Mouse (Mus musculus): Measurements from ENCODE around the gene Pga5. TPM values are rescaled to one million over a fixed set of nuclear protein-coding genes. Genes with fewer than 3 reads are reported as not detected.

Gene Pga5
- total RNA-seq, 2 experiments from 2014 or later, result not detected

- no peak for ATAC-seq (replicated peaks; ENCODE audit: low FRiP score, poor library complexity, severe bottlenecking)
These were observed 29.4 kb upstream of the Pga5 start for GRCm38 (mm10) chr19:10707087-10707875.

DNA sequence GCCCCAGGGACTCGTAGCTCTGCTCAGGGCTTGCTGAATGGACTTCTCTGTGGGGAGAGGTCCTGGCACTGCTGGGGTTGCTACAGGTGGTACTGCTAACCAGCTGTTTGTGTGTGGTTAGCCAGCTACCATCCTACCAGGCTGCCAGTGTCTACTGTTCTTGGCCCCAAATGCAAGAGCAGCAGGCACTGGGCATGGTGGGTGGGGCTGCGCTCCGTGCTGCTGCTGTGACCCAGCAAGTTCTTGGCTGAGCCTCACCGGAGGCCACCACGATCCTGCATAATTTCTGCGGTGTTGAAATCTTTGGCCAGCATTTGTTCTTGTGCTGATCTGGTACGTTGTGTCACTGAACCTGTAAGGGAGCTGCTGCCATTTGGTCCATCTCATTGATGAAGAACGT lies 25.6 kb upstream of the Pga5 start:
- ATAC-seq (replicated peaks; ENCODE audit: low FRiP score, poor library complexity, severe bottlenecking), result no peak

DNA sequence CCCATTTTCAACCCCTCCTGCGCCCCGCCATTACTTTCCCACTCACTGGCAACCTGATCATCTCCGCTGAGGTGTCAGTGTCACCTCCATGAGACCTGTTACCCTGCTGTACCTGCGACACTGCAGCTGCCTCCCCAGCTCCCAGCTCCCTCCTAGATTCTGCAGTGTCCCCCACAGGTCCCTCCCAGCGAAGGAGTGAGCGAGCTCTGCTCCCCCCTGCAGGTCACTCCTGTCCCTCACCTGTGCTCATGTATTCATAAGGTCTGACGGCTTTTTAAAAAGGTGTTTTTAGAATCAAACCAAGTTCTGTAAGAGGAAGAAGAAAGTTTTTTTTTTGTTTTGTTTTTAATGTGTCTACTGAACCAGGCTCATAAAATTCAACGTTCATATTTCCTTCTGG lies 24.3 kb upstream of the Pga5 start:
- ATAC-seq (replicated peaks; ENCODE audit: low FRiP score, poor library complexity, severe bottlenecking), result no peak

DNA sequence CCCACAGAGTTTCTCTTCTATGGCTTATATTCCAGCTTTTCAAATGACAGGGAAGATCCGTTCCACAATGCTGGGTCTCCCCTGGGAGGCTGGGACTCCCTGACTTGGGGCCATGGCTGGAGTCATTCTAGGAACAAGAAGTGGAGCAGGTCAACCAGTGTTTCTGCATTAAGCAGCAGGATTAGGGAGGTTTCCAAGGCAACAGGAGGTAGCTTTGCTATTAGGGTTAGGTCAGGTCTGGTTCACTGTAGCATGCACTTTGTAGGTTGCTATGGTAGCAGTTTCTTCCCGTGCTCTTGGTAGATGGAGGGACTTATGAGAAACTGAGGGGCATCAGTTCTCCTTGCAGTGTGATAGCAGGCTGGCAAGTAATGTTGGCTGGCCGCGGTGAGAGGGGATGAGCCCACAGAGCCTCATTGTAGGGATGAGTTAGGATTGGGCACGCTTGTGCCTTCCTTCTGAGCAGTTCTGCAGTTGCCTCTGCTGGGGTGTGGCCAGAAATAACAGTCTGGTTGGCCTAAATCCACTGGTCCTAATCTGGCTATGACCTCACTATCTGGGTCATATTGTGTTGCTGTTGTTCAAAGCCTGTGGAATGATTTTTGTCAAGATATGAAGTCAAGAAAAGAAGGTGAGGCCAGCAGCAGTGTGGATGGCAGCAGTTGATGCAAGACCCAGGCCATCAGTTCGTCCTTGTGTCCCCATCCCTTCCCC lies 23.3 kb upstream of the Pga5 start:
- no peak for ATAC-seq (replicated peaks; ENCODE audit: low FRiP score, poor library complexity, severe bottlenecking)

DNA sequence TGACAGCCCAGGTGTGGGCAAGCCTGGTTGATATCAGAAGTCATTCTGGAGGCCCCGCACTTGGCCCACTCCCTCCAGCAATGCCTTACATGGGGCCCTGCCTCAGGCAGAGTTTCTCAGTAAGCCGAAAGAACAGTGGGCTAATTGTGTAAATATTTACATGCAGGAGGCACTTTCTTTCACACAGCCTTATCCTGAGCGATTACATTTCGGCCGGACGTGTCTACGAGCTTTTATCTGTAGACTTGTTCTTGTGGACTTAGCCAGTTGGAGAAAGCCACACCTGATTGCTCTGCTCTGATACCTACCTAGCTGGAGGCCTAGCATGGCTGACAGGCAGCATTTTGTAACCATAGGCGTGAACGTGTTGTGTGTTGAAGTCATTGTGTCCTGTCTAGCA lies 22.0 kb upstream of the Pga5 start:
- ATAC-seq (replicated peaks; ENCODE audit: low FRiP score, poor library complexity, severe bottlenecking), result no peak

DNA sequence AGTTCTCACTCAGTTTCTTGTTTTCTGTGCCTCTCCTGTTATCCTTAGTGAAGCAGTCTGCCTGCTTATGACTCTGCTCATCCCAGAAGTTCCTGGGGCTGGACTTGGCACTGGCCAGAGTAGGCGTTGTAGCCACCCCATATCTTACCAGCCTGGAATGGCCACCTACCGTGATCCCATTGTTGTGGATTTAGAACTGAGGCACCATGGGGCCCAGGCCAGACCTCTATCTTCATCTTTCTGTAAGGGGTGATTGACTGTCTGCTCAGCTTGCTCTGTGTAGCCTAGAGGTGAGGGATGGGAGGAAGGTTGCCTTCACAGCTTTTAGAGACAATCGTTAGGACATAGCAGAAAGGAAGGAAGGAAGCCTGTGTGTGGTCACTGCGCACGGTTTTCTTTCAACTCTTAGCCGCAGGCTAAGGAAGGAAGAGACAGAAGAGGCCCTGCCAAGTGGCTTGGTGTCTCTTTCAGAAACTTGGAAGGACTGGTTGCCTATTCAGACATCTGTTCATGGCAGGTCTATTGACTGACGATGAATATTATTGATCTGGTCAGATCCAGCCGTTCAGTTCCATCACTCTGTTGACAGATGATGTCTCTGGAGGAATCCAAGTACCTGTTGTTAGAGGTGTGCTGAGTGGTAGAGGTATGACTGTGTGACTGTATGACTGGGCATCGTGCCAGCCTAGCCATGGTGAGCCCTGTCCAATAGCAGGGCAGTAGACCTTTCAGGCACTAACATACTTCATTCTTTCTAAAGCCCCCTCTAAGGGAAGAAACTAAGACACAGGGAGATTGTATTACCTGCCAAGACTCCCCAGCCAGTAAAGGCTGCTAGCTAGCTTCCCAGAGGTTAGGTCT lies 20.5 kb upstream of the Pga5 start:
- ATAC-seq (replicated peaks; ENCODE audit: low FRiP score, poor library complexity, severe bottlenecking), result no peak

- ATAC-seq (replicated peaks; ENCODE audit: low FRiP score, poor library complexity, severe bottlenecking), result no peak
These were observed 17.9 kb upstream of the Pga5 start for GRCm38 (mm10) chr19:10695801-10696200.

DNA sequence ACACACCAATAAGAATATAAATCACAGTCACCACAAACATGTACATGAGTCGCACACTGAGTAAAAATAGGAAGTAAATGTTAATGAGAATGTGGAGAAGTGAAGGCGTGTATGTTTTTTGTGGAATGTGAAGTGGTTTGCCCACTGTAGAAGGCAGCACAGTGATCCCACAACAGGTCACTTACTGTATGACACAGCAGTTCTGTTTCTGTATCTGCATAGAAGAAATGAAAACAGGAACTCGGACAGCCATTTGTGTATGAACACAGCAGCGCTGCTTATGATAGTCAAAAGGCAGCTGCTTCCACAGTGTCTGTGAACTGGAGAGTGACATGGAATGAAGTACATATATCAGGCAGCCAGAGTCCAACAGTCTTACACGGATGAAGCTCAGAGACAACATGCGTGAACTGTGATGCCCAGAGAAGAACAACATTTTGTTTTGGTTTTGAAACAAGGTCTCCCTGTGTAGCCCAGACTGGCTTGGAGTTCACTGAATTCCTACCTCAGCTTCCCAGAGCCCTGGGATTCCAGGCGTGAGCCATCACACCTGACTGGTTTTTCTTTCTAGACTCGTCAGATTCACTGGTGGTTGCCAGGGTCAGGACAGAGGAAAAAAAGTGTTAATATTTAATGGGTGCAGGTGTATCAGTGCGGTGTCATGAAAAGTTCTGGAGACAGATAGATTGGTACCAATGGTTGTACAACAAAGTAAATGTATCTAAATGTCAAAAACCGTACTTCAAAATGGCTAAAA lies 16.2 kb upstream of the Pga5 start:
- ATAC-seq (replicated peaks; ENCODE audit: low FRiP score, poor library complexity, severe bottlenecking), result no peak

- no peak for ATAC-seq (replicated peaks; ENCODE audit: low FRiP score, poor library complexity, severe bottlenecking)
These were observed 14.5 kb upstream of the Pga5 start for GRCm38 (mm10) chr19:10692361-10692760.

DNA sequence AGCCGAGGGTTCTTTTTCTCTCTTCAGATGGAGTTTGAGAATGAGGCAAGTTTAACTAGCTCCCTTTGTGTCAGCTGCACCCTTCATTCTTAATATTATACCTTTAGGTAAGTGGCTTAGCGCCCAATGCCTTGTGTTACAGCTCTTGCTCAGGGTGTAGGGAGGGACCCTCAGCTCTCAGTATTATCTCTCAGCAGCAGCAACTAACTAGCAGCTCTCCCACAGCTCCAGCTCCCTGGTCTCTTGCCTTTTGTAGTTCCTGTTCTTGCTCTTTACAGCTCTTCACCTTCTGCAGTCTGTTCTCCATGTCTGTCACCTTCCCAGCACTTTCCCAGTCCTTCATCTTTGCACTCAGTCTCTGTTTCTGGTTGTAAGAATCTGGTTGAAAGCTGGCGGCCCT lies 13.8 kb upstream of the Pga5 start:
- ATAC-seq (replicated peaks; ENCODE audit: low FRiP score, poor library complexity, severe bottlenecking), result peak; percentile 30; the same call in 1 of the 2 replicates

DNA sequence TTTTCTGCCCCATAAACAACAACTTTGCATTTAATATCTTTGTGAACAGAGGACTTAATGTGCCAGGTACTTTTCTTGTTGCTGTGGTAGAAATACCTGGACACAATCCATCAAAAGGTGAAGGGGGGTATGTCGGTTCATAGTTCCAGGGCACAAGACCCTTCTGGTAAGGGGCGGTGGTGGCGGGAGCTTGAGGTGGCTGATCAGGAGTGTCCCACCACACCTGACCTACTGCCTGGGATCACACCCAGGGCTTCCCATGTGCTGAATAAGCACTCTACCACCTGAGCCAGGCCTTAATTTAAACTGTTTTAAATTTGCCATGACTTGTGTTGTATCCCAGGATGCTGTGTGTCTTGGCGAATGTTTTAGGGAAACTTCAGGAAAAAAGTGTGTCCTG lies 13.2 kb upstream of the Pga5 start:
- no peak for ATAC-seq (replicated peaks; ENCODE audit: low FRiP score, poor library complexity, severe bottlenecking)

DNA sequence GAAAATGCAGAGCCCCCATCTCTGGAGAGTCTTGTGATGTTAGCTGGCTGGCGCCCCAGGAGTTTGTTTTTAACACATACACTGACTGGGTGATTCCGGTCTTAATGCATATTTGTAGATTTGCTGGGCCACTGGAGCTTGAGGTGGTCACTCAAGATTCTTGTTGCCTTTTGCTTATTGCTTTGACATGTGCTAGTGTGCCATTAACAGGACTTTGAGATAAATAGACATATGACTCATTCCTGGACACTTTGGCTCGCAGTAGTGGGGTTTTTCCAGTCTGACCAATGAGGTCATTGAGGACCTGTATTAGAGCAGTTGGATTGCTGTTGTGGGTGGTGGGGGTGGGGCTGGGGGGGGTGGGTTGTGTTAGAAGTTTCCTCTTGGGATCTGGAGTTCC lies 12.5 kb upstream of the Pga5 start:
- ATAC-seq (replicated peaks; ENCODE audit: low FRiP score, poor library complexity, severe bottlenecking), result no peak

- no peak for ATAC-seq (replicated peaks; ENCODE audit: low FRiP score, poor library complexity, severe bottlenecking)
These were observed 11.7 kb upstream of the Pga5 start for GRCm38 (mm10) chr19:10689470-10690166.

DNA sequence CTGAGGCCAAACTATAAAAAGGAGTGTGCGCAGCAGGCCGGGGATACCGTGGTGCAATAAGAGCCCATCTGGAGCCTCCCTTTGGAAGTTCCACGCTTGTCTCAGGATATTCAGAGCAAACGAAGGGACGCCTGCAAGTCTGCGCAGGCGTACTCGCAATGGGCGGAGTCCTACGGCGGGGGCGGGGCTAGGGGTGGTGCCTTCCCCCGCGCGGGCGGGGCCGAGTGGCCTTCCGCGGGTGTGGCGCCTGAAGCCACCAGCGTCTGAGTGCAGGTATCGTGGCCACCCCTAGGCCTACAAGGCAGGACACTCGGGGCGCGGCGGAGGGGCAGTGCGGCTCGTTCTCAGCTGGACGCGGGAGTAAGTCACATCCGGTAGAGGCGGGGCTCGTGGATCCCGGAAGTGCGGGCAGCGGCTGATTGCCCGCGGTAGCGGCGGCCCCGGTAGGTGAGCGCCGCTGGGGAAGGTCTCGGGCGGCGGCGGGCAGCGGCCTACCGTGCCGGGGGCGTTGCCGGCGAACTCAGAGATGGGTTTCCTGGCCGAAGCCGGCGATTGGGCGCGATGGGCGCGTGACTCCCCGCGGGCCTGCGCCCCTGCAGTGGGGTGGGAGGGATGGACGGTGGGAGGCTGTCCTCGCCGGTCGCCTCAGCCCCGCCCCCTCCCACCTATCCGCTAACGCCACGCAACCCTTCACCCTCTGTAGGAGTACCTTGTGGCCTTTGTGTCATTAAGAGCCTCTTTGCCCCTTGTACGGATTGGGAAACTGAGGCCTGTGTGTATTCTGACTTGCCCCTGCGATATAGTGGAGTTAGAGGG lies 10.9 kb upstream of the Pga5 start, which contains the start of gene Vps37c:
TSS of gene Vps37c (plus strand) at position 199 of the 816 bp plus-strand sequence.
- peak; percentile 94 for ATAC-seq (replicated peaks; ENCODE audit: low FRiP score, poor library complexity, severe bottlenecking)

DNA sequence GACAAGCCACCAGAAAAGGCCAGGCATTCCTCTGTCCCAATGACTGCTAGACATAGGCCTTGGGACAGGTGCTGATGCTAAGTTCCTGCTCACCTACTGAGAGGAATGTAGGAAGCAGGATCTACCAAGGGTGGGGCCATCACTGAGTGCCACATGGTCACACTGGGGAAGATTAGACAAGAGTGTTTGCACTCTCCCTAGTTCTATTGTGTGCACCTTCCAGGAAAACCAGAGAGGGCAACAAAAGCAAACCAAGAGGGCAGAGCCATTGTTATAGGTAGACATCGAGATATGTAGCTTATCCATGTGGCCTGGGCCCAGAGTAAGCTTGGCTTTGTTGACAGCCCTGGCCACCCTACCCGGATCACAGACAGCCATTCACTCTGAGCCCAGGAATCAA lies 7.9 kb upstream of the Pga5 start:
- no peak for ATAC-seq (replicated peaks; ENCODE audit: low FRiP score, poor library complexity, severe bottlenecking)

GRCm38 (mm10) chr19:10685081-10685480 lies 7.2 kb upstream of the Pga5 start:
- no peak for ATAC-seq (replicated peaks; ENCODE audit: low FRiP score, poor library complexity, severe bottlenecking)

DNA sequence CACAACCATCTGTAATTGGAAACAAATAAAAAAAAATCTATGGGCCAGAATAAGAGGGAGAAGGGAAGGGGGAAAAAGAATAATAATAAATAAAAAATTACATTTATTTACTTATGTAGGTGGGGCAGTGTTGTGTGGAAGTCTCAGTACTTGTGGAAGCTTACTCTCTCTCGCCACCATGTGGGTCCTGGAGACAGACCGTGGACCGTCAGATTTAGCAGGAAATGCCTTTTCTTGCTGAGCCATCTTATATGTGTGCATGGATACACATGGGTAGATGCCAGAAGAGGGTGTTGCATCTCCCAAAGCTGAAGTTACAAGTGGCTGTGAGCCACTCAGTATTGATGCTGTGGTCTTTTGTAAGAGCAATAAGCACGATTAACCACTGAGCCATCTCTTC lies 3.7 kb upstream of the Pga5 start:
- no peak for ATAC-seq (replicated peaks; ENCODE audit: low FRiP score, poor library complexity, severe bottlenecking)

DNA sequence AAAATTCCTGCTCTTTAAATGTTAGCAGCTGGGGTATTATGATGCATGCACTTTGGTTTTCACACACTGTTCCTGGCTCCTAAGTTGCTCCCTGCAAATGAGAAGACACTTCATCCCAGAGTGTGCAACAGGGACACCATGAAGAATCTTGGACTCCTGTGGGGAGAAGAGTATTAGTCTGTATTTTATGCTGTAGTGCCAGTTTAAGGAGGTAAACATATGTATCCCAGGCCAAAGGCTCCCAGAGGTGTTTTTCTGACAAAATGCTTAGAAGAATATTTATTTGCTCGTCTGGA lies 849 bp upstream of the Pga5 start:
- no peak for ATAC-seq (replicated peaks; ENCODE audit: low FRiP score, poor library complexity, severe bottlenecking)

DNA sequence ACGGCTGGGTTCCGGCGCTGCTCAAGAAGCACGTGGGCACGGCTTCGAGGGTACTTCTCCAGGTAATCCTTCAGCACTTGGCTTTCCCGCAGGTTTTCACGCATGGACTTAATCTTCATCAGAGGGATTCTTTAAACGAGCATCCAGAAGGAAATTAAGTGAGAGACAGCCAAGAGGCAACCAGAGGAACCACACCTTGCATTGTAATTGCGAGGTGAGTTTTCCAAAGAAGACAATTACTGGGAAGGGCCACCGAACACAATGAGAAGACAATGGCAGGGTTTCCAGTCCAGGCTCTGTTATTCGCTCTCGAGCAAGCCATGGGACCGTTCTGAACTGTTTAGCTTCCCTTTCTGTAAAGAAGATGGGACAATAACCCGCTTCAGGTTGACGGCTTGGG lies 1.2 kb downstream of the Pga5 start:
- no peak for ATAC-seq (replicated peaks; ENCODE audit: low FRiP score, poor library complexity, severe bottlenecking)
